In genomic region chr5:65038811-65039571, GRCm38 (mm10) we compare ENCODE assay signal across 8 mouse cellular contexts. TPM values are rescaled to one million over a fixed set of nuclear protein-coding genes. Genes with fewer than 3 reads are reported as not detected.
DNase-seq lines count a peak whose midpoint lies in the region; ATAC-seq lines count a peak whose summit lies in the region.
"Had no signal": no experiment of that assay in that cellular context is flagged by ENCODE, and none has a peak within 500 bp of the region (broad histone marks: within the 10 kb centered on the region; RNA-seq: fewer than 3 reads in every experiment).

No protein-coding gene starts in this region.

- H3K9ac ChIP-seq in heart, embryonic 14.5 days (ENCODE audit: low read length): no peak overlapping the region
- H3K9ac ChIP-seq: liver, embryonic 13.5 days had no signal

- H3K4me1 ChIP-seq in heart, embryonic 14.5 days (ENCODE audit: control insufficient read depth in 2 of 2, insufficient read depth in 2 of 2, low read length in 2 of 2): peaks cover 3 to 8% of the 10 kb centered on the region in 2 experiments
- H3K4me1 ChIP-seq: liver, embryonic 13.5 days had no signal

- H3K27me3 ChIP-seq in heart, embryonic 14.5 days (ENCODE audit: control insufficient read depth, insufficient read depth, low read length): no peaks in the 10 kb centered on the region
- H3K27me3 ChIP-seq: liver, embryonic 13.5 days had no signal

- peaks cover 41% of the 10 kb centered on the region for H3K36me3 ChIP-seq in heart, embryonic 14.5 days (ENCODE audit: control insufficient read depth, insufficient read depth, low read length)

- 65% methylated on average over 11 of the region's 11 CpGs for WGBS in heart, embryonic 14.5 days

- H3K9me3 ChIP-seq in heart, embryonic 14.5 days (ENCODE audit: control insufficient read depth, low read length): no peaks in the 10 kb centered on the region
- H3K9me3 ChIP-seq: liver, embryonic 13.5 days had no signal

- ATAC-seq in heart, embryonic 14.5 days (ENCODE audit: insufficient number of reproducible peaks, insufficient read depth, low FRiP score, low read depth): no peak
- no peak for ATAC-seq in cerebellum, adult (ENCODE audit: insufficient number of reproducible peaks, low FRiP score, low TSS enrichment)

- no peak overlapping the region for H3K4me3 ChIP-seq in heart, embryonic 14.5 days (ENCODE audit: control insufficient read depth in 1 of 2, insufficient read depth in 1 of 2, low read depth in 1 of 2, low read length in 2 of 2)
- H3K4me3 ChIP-seq: liver, embryonic 13.5 days had no signal

- H3K27ac ChIP-seq in heart, embryonic 14.5 days (replicated peaks in 1 of 2; ENCODE audit: control insufficient read depth in 1 of 2, insufficient read depth in 1 of 2, low read depth in 2 of 2, low read length in 2 of 2): peak overlapping the region; percentile 47 to 51
- H3K27ac ChIP-seq: liver, embryonic 13.5 days had no signal

- H3K4me2 ChIP-seq in heart, embryonic 14.5 days (ENCODE audit: low read length): no peak overlapping the region
- H3K4me2 ChIP-seq: liver, embryonic 13.5 days had no signal

- peak; percentile 61 to 88 for DNase-seq in adrenal gland, adult (ENCODE audit: inconsistent age in 2 of 2, low spot score in 1 of 2)
- peak; percentile 62 for DNase-seq in adrenal gland, postnatal 10 days
- peak; percentile 44 to 47 for DNase-seq in kidney, postnatal 36 days
- no peak for DNase-seq in thymus, postnatal 0 days (ENCODE audit: low spot score)
- no peak for DNase-seq in frontal cortex, postnatal 36 days (ENCODE audit: low spot score in 2 of 2)
- DNase-seq: liver, embryonic 13.5 days had no signal

RNA-seq across cellular contexts. Expression of gene Tmem156, which starts 52.9 kb away (rescaled TPM):
- under 1 TPM; 0.57 to 0.67 TPM for total RNA-seq in adrenal gland, postnatal 10 days (2021)
- polyA plus RNA-seq in heart, embryonic 14.5 days (2014; fragmentation: Nextera tagmentation; extraction: Ambion mirVana): 0.23 TPM in 1 of 2 replicates, not detected in the other
- polyA plus RNA-seq in thymus, postnatal 0 days (2015; fragmentation: Nextera tagmentation; extraction: Ambion mirVana): 8.5 and 11.4 TPM in 2 replicates

Comparison
In these comparisons a context has a peak if more than half of its experiments do, and no peak if none do; other contexts are left out.
1. DNase-seq: peak in adrenal gland, adult (2 of 2), adrenal gland, postnatal 10 days (single experiment) and kidney, postnatal 36 days (2 of 2); none in thymus, postnatal 0 days (single experiment) and frontal cortex, postnatal 36 days (0 of 2).